Mouse (Mus musculus): ENCODE data around the gene Sipa1l1.

- TF ChIP-seq CTCF (IDR thresholded peaks at IDR 0.05; ENCODE audit: control insufficient read depth, insufficient read depth, insufficient read length) = no peak
- no peak for TF ChIP-seq MYOD1 (IDR thresholded peaks at IDR 0.05; ENCODE audit: control insufficient read depth, insufficient read length, low read depth)
- no peak for TF ChIP-seq USF1 (IDR thresholded peaks at IDR 0.05; ENCODE audit: low read depth)
- TF ChIP-seq MAX (IDR thresholded peaks at IDR 0.05) = no peak
- TF ChIP-seq MYOG (IDR thresholded peaks at IDR 0.05; ENCODE audit: control insufficient read depth, extremely low read depth, insufficient read length) = no peak
- no peak for TF ChIP-seq CEBPB (IDR thresholded peaks at IDR 0.05; ENCODE audit: low read depth)
- no peak for TF ChIP-seq FOSL1 (IDR thresholded peaks at IDR 0.05; ENCODE audit: insufficient read depth, low read length, poor library complexity, severe bottlenecking)
These were observed 142.5 kb downstream of the Sipa1l1 start for GRCm38 (mm10) chr12:82311593-82311992.
